Mouse (Mus musculus) cerebellum, adult 11-12 months (tissue): ENCODE measurements around the gene Gm20906.
"Not testable (repeated sequence)": the region's sequence is repeated elsewhere in the genome, so short reads cannot be mapped to it uniquely, and the experiment has no call there.

ENCODE experiments used
- DNase-seq: peaks from one replicate; pipeline ENCODE4 v3.0.0; 2022

Gm20906 gene

DNA sequence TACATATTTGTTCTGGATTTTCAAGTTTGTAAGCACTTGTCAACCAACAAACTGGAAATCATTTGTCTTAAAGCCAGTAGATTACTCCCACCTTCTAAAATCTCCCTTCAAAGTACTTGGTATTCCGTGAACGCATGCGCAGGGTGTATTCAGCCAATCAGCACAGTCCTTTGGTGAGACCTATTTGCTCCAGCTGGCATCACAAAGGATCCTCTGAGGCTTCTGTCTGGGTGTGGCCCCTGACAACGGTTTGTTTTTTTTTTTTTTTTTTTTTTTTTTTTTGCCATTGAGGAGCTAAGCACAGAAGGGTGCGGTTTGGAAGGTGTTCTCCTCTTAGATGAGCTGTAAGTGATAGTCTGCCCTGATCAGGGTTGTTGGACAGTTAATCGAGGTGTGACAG lies at the start of gene Gm20906:
Gene Gm20906, plus strand, starts transcription at position 301 of the 400 bp plus-strand sequence.
- DNase-seq: not testable (repeated sequence)
